Mouse (Mus musculus) gastrocnemius, postnatal 10 days (tissue): ENCODE results near the gene Agpat4. TPM values are rescaled to one million over a fixed set of nuclear protein-coding genes. Genes with fewer than 3 reads are reported as not detected.
A peak's percentile ranks its signal among the peaks of the same experiment; 100 is the strongest.

Experiments
- DNase-seq: peaks from one replicate; pipeline ENCODE4 v3.0.0; 2021; ENCODE audit warnings: mixed read lengths
- total RNA-seq, 2 experiments: library from RNA; stranded (reverse); gene quantifications; 2 replicates each; pipeline ENCODE4 v1.2.3; 2021

The Agpat4 gene
- total RNA-seq, 2 experiments from 2014 or later: 5.7 to 7.7 TPM

DNA sequence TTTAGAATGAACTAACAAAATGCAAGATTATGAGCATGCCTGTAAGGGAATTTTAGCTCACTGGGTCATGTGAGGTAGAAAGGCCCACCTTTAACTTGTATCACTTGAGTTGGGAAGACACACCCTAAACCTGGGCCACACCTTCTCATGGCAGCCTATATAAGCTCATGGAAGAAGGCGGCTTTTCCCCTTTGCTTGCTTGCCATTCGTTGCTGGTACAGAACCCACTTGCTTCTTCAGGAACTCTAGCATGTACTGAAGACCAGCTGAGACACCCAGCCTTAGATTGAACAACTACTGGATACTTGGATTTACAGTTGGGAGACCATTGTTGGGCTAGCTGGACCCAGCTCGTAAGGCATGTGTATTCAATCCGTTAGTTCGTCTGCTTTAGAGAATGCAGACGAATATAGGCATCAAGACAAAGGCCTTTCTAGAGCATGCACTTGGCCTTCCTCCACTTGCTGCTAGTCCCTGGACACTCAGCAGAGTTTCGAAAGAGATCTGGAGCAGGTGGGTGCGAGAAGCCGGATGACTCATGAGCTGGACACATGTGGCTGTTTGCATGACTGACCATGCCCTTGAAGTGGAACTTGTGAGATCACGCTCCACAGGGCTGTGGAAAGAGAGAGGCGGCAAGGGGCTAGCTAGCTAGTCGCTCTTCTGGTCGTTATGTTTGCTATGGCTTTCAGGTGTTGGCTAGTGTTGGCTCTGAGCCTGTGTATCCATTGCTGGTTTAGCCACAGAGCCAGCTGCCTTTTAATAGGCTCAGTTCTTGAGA lies 42.7 kb downstream of the Agpat4 start:
- no peak for DNase-seq

DNA sequence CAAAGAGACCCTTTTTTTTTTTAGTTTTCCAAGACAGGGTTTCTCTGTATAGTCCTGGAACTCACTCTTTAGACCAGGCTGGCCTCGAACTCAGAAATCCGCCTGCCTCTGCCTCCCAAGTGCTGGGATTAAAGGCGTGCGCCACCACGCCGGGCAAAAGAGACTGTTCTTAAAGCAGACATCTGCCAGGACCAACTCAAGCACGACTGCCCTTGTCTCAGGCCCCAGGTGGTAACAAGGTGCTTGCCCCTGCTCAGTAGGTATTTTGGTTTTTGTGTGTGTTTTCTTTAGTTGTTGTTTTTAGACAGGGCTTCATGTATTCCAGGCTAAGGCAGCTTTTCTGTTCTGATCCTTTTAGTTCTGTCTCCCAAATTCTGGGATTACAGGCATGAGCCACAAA lies 43.4 kb downstream of the Agpat4 start:
- no peak for DNase-seq

DNA sequence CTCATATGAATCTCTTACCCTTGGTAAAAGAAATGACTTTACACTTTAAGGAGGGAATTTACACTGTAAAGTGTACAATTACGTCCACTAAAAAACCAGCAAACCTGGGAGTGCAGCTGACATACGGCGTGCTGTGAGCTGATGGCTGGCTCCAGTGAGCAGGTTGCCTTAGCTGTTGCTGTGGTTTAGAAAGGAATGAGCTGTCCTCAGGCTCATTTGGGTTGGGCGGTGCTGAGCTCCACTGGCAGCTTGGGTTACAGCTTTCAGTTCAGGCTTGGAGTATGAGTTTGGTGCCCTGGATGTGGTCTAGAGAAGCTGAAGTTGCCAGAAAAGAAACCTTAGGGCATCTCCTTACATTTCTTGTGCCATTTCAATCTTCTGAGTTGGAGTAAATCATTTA lies 44.3 kb downstream of the Agpat4 start:
- no peak for DNase-seq

DNA sequence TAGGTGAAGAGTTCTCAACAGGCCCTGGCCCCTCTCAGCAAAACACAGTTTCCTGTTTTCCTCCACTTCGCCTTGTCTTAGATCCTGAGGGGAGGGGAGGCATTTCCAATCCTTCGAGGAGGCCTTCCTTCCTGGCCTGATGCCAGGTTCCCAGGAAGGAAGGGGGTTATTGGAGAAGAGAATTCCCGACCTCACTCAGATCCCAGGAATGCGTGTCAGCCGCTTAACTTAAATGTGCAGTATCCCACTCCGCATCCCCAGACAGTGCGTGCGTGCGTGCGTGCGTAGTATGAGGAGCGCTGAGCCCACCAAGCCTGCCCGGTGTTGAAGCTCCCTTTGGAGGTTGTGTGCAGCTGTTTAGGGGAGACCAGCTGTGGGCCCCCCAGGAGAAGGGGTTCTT lies 44.9 kb downstream of the Agpat4 start:
- no peak for DNase-seq

DNA sequence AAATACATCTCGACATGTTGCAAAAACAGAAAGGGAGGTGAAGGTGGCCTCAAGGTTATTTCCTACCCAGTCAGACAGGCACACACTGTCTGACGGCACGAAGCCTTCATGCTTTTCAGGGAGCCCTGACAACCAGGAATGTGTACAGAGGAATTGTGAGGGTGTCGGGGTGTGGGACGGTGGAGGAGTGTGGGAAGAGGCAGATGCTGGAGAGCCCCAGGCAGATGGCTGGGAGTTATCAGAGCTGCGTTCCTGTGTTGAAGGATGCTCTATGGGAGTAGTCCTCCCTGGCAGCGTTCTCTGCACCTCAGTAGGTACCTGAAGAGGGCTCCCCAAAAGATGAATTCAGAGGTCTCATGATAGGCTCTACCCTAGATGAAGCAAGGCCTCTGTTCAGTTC lies 45.4 kb downstream of the Agpat4 start:
- DNase-seq: no peak

DNA sequence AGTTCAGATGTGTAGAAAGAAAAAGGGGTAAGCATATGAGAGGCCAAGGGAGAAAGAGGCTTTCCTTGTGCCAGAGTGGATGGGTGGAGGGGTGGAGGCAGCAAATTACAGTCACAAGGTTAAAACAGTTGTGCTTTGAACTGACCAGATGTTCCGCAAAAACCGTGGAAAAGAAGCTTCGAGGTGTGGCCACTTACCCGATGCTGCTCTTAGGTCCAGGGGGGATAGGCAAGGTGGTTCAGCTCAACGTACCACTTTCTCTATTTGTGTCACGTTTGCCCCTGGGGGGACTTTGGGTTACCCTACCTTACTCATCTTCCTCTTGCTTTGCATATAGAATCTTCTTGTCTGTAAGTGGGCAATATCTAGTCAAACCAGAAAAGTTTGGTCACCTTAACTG lies 46.0 kb downstream of the Agpat4 start:
- DNase-seq: no peak

DNA sequence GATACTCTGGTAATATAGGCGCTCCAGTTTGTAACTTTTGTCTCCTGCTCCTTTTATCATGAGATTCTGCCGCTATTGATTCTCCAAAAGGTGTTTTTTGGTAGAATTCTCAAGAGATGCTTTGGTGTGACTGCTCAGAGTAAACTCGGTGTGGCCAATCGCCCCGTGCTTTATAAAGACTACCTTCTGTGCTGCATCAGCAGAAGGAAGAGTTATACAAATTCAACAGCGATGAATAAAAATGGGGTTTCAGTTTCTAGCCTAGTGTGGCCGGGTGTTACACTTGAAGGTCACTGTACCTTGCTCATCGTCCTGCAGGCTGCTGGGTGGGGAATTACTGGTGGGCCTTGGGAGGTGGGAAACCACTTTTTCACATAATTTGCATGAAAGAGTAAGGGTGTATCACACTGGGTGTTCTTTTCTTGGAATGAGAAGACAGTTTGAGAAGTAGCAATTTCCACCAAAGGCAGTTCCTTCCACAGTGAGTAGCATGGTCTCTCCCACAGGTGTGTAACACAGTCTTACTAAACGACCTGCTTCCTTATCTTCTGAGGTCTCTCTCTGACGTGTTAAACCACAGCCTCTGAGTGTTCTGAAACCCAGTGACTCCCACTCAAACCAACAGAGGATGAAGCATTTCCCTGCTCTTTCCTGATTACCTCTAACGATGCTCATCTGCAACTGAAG lies 46.6 kb downstream of the Agpat4 start:
- DNase-seq: no peak

DNA sequence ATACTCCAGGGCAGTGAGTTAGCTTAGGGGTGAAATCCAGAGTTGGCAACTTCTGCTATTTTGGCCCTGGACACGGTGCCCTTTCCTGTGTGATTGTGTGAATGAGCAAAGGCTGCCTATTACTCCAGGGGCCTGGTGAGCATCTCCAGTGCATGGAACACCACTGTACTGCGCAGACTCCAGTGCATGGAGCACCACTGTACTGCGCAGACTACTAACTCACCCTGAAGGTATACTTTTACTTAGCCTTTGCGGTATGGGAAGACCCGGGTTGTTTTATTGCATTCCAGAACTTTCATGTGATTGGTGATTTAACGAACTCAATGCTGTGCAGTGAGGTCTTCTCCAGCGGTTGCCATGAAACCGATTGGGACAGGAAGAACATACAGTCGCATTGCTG lies 47.2 kb downstream of the Agpat4 start:
- no peak for DNase-seq

DNA sequence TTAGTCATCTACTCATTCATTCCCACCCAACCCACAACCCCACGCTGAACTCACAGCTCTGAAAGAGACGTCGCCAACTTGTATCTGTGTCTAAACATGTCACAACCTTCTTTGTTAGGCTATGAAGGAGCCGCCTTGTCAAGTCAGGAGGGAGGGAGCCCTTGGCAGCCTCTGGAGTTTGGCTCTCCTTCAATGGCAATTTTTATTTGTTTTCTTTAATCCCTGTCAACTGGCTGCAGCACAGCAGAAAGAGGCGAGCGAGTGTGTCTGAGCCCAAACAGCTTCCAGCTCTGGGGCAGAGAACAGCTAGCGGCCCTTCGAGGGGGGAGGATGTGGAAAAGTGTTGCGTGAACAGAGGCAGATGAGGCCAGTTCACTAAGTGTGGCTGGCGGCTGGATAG lies 50.0 kb downstream of the Agpat4 start:
- peak; percentile 51 for DNase-seq

DNA sequence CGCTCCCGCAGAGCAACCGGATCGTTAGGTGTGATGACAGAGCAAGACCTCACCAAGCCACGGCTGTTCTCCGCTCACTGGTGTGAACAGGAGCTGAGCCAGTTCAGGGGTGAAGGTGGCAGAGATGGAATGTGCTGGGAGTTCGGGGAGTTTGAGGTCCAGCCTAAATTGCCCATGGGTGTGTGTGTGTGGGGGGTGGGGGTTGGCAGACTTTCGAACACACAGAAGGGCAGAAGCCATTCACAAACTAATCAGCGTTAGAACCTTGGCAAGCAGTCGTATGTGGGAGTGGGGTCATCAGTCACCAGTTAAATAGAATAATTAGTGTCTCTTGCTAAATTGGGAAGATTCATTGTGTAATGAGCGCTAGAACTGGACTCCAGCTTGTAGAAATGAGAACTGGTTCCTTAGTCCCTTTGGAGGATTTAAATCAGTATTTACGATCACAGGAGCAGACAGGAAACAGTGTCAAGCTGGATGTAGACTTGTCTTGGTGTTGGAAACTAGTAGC lies 50.9 kb downstream of the Agpat4 start:
- DNase-seq: no peak

DNA sequence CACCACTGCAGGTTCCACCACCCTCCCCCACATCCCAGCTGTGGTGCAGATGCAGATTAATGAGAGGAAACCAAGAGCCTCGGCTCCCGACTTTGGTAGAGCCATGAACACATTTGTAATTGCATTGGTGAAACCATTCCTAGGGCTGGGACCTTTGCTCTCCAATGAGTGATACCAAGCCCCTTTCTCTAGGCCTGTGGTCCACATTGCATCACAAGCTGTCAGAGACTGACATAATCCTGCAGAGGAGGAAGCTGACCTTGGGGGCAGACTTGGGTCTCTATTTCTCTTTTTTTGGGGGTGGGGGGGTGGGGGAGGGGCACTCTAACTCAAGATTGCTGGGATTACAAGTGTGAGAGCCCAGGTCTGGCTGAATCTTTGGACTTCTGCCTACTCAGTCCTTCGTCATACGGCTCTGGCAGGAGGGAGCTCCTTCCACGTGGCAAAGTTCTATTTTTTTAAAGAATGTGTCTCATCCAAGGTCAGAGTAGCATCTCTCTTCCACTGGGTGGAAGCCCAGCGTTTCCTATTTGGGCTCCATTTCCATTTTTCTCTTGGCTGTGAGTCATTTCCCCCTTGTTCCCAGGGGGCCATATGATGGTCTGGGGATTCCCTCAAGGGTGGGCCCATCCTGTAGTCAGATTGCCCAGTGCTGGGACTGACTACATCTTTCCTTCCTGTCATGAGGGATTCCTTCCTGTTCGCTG lies 52.4 kb downstream of the Agpat4 start:
- no peak for DNase-seq

DNA sequence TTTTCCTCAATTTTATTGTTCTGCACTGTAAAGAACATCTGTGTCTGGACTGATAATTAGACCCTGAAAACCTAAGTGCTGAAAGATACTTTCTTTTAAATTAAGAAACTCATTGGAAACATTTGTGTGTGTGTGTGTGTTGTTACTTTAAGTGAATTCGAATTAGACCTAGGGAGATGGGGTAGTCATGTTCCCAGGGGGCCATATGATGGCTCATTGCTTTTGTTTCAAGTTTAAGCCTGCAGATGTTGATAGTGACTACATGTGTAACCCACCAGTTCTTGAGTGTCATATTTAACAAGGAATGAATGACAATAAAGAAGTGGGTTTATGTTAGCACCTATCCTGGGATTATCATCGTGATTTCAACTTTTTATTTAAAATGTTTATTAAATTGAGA lies 53.2 kb downstream of the Agpat4 start:
- DNase-seq: no peak

DNA sequence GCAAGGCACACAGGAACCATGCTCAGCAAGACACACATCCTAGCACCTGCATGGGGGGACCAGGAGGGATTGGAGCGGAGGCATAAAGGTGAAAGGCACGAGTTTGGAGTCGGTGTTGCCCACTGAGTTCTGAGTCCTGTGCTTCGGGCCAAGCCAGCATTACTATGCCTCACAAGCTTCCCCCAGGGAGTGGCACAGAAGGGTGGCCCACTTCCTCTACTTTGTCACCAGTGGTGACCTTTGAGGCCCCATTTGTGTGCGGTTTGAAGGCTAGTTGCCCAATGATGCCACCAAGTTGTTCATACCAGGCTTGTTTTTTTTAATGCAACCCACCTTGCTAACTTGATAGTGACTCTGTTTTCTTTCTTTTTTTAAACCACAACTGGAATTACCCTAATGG lies 55.7 kb downstream of the Agpat4 start:
- DNase-seq: no peak

DNA sequence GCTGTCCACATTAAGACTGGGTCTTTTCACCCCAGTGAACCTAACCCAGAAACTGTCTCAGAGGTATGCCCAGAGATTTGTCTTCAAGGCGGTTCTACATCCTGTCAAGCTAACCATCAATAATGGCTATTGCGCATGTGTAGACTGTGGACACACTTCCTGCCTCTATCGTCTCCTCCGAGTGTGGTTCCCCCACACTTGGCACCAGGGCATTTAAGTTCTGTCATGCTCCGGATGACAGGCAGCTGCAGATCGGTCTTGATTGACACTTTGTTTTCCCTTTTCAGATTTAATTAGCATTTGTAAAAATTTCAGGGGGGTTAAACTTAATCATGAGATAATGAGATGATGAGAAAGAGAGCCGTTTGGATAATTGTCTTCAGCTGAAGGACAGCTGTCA lies 56.4 kb downstream of the Agpat4 start:
- DNase-seq: no peak

DNA sequence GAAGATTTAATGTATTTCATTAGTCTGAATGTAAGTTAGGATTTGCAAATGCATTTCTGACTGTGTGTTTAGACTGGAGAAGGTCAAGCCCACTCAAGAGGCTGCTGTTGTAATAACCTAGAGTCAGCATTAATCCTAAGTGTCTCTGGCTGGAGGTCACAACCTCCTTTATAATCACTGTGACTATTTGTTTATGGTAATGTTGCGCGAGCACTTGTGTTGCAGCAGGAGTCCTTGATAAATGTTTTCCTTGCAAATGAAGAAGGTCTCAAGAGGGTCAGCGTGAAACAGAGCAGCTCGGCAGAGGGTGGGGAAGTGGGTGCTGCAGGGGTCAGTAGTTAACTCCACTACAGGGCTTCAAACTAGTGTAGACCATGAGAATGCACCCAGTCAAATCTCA lies 57.1 kb downstream of the Agpat4 start:
- no peak for DNase-seq

DNA sequence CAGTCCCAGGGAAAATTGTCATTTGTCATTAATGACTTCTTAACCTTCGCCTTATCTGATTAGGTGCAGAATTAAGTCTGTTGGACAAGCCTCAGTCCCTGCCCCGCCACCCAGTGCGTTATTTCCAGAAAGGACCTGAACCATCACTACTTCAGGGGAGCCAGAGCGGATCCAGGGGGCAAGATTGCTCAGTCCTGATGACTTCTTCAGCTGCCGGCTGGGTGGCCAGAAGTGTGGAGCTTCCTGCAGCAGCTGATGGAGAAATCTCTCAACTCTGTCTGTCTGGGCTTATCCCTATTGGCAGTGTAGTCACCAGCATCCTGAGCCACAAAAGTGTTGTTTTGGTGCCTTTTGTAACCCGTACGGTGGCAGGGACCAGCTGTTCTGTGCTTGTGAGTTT lies 60.8 kb downstream of the Agpat4 start:
- DNase-seq: no peak

DNA sequence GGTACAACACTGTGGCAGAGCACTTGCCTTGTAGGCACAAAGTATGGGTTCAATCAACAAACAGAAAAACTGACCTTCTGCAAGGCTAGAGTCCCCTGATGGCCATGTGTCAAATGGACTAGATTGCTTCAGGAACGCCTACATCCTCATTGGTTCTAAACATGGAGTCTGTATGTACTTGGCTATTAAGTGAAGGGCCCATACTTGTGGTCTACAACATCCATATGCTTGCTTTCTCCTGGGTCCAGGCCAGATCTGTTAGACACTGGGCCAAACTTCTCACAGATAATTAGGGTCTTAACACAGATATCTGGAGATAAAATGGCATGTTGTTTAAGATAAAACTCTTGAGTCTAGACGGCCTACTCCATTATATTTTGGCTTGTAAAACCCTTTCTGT lies 61.3 kb downstream of the Agpat4 start:
- no peak for DNase-seq

DNA sequence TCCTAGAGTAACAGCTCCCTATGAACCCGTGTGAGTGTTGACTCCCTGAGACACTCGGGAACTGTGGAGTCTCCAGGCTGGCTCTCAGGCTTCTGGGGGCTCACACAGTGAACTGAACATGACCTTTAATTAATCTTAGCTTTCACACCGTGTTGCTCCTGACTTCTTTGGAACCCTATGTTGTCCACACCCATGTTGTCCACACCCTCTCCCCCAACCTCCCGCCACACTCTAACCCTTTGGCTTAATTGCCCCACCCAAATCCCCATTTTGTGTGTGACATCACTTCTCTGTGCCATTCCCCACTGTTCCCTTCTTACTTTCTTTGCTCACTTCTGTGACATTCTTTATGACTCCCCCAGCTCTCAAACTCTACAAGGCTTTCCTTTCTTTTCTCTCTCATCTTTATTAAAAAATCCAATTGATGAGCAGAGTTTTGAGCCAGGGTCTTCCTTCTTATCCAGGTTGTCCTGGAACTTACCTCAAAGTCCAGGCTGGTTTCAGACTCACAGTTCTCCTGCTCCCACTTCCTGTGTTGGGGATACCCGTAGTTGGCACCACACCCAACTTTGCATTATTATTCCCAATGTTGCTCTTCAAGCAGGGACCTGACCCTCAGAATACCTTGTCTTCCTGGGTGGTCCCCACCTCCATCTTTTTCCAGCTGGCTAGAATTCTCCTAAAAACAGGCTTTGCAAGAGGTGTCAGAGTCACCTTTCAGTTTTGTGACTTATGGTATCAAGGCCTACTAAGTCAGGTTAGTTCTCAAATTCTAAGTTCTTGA lies 64.4 kb downstream of the Agpat4 start:
- DNase-seq: no peak

DNA sequence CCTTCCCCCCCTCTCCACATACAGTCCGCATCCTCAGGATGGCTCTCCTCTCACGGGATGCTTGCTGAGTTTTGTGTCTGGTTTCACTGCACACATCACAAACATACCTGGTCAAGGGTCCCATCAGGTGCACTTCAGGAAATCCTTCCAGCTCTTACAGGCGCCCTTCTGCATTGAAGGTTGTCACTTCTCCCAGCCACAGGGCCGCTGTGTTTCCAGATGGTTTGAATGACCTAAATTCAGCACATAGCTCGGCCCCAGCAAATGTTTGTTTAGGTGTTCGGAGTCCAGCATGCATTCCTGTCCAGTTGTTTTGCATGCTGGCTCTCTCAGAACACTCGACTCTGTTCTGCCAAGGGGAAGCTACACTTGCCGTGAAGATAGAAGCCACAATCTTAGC lies 65.8 kb downstream of the Agpat4 start:
- no peak for DNase-seq

DNA sequence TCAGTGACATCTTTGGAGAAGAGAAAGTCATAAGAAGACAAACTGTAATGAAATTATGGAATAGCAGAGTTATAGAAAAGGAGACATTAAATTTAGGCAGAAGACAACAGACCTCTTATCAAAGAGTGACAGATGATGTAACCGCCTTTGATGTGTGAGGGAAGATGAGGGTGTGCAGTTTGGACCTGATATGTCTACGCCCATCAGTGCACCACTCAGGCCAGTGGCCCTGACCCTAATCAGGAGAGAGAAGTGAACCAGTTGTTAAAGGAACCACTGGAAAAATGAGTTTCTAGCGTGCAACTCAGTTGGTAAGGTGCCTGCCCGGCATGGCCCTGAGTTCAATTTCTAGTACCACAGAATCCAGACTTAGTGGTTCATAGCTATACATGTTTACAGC lies 67.4 kb downstream of the Agpat4 start:
- no peak for DNase-seq

DNA sequence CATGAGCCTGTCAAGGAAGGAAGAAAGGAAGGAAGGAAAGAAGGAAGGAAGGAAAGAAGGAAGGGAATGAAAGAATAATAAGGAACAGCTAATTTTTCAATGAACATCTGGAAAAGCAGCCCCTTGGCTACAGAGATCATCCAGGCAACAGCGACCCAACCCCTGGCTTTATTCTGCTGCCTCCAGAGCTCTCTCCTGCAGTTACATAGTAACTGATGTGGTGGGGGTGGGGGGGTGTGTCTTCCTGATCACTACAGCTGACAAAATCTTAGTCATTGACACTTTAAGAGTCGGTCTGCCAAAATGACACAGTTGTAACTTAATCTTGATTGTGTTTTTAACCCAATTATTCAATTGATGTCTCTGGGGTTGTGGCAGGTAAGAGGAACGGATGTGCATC lies 67.8 kb downstream of the Agpat4 start:
- DNase-seq: no peak

DNA sequence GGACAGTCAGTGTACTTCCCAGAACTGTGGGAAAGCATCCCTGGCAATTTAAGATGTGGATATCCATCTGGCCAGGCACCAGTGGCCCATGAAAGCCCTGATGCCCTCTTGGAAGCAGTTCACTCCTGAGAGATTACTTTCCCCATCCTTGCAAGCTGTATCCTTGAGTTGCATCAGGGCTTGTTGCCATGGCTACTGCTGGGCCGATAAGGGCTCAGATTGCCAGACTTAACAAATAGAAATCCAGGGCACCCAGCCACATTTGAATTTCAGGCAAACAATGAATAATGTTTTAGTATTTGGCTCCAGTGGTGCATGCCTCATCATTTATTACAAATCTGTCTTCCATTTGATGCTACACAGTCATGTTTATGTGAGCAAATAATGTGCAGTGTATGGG lies 69.3 kb downstream of the Agpat4 start:
- no peak for DNase-seq

DNA sequence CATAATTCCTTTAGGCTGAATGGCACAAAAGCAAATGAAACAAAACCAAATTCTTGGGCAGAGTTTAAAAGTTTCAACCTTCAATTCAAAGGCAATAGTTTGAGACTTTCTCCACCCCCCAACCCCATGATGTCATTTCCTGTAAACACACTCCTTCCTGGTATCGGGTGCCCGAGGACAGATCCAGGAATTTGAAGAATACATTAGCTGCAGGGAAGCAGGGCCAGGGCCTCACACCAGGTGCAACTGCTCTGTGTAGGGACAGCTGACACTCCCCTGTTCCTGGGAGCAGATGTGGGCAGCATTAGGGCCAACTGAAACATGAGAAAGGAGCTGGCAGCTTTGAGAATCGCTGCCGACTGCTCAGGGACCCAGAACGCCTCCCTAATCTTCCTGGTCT lies 76.6 kb downstream of the Agpat4 start:
- DNase-seq: no peak
